Mouse (Mus musculus) cerebellum, adult 2 months (tissue): Measurements from ENCODE around the gene Ddx25. TPM values are rescaled to one million over a fixed set of nuclear protein-coding genes. Genes with fewer than 3 reads are reported as not detected.

Experiments used
- DNase-seq, 2 experiments: peaks; one replicate each; pipeline ENCODE4 v3.0.0; 2021
- H3K27ac ChIP-seq: fragments of 200-500 bp; 2 replicates; pipeline ENCODE4 v1.5.1; 2012; ENCODE audit warnings: low read length, control low read depth, inconsistent platforms; ENCODE audit not compliant: insufficient read depth
- H3K27me3 ChIP-seq: fragments of 200-500 bp; 2 replicates; pipeline ENCODE4 v1.6.1; 2012; ENCODE audit warnings: inconsistent platforms, mild to moderate bottlenecking, low read length, moderate library complexity; ENCODE audit not compliant: control insufficient read depth, insufficient read depth
- H3K4me1 ChIP-seq: fragments of 200-500 bp; 2 replicates; pipeline ENCODE4 v1.6.1; 2011; ENCODE audit warnings: low read length; ENCODE audit not compliant: control insufficient read depth, insufficient read depth
- H3K4me3 ChIP-seq: fragments of 200-500 bp; replicated peaks from 2 replicates; pipeline ENCODE3; 2011; ENCODE audit warnings: mild to moderate bottlenecking, low read depth, low read length, control low read depth; ENCODE audit not compliant: insufficient read depth
- CTCF ChIP-seq: fragments of 200-500 bp; IDR thresholded peaks from 2 replicates; pipeline ENCODE4 v1.5.1; 2011; ENCODE audit warnings: low read depth, mild to moderate bottlenecking, control low read depth, low read length, moderate library complexity, borderline replicate concordance; ENCODE audit not compliant: insufficient read depth
- POLR2A ChIP-seq: fragments of 200-500 bp; IDR thresholded peaks from 2 replicates; pipeline ENCODE4 v1.6.1; 2011; ENCODE audit warnings: low read length, control low read depth, borderline replicate concordance; ENCODE audit not compliant: insufficient read depth
- WGBS: fragments of 180-500 bp; shearing (Covaris S2); methylation state at CpG from one replicate; pipeline ENCODE4 v1.1.7; 2018; 5-methylcytosine and 5-hydroxymethylcytosine counted together
- polyA plus RNA-seq: library from polyadenylated mRNA; depleted of rRNA; stranded (reverse); fragments of >200 nt; gene quantifications from 2 replicates; pipeline ENCODE4 v1.2.3, GENCODE M21; 2012

Ddx25 gene
- polyA plus RNA-seq, 1 experiment: 19.2 TPM

DNA sequence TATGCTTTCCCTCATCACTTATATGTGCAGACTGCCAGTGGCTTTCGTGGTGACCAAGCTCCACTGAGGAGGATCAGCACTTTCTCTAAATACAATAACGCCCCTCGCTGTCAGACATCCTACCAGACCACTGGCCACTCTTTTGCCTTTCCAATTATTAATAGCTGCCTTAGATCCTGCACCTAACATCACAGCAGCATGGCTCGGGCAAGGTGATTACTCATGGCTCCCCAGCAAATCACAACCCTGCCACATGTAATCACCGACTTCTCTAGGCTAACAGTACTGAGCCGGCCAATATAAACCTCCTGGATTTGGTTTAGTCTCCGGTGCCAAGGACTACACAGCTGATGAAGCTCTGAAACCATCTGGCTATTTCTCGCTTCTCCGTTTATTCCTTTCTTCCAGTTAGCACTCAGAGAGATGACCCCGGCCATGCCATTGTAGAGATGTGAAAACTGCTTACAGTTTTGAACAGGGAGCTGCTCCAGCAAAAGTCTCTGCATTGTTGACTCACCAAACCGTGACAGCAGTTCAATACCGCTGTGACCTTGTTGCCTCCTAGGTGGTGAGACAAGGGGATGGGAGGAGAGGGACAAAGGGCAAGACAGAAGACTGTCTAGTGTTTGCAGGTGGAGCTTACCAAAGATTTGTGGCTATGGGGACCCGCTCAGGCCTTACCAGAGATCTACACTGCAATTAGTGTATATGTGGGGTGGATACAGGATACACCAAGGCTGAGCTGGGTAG, 19.2 kb downstream of the Ddx25 start:
- Histone ChIP-seq H3K27me3 (no peaks in the 10 kb centered on the region), H3K27ac (no peak overlapping the region), H3K4me3 (no peak overlapping the region), H3K4me1 (0 out of 2 replicates have a peak, but pooled peaks cover 3% of the 10 kb centered on the region)
- DNase-seq: no peak
- TF ChIP-seq POLR2A: no peak
- no peak for TF ChIP-seq CTCF
- 40% methylated on average over 13 of the region's 13 CpGs for WGBS

DNA sequence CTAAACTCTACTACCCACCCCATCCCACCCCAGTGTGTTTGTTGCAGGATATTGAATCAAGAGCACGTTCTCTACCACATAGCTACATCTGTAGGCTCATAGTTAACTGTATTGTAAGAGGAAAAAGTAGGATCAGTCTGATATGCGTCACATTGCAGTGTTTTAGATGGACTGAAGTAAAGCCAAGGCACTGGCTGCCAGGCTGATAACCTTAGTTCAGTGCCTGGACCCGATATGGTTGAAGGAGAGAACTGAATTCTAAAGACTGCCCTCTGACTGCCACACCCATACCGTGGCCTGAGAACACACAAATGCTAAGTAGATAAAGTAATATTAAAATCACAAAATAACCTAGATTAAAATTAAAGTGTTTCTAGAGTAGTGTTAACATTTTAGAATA, 22.5 kb downstream of the Ddx25 start:
- WGBS: 85% methylated on average over 4 of the region's 4 CpGs
- H3K4me3 ChIP-seq: no peak overlapping the region
- no peak for DNase-seq
- no peaks in the 10 kb centered on the region for H3K27me3 ChIP-seq
- H3K27ac ChIP-seq: no peak overlapping the region
- 0 out of 2 replicates have a peak, but pooled peaks cover 3% of the 10 kb centered on the region for H3K4me1 ChIP-seq
- TF ChIP-seq POLR2A: no peak
- no peak for TF ChIP-seq CTCF

DNA sequence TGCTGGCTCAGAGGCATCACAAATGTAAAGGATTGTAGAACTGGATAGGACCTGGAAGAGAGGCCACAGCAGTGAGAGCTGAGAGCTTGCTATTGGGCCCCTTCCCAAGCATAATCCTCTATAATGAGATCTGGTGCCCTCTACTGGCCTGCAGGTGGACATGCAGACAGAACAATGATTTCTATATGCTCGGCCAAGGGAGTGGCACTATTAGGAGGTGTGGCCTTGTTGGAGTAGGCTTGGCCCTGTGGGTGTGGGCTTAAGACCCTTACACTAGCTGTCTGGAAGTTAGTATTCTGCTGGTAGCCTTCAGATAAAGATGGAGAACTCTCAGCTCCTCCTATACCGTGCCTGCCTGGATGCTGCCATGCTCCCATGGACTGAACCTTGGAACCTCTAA, 23.2 kb downstream of the Ddx25 start:
- Histone ChIP-seq H3K4me3 (no peak overlapping the region), H3K27me3 (no peaks in the 10 kb centered on the region), H3K27ac (no peak overlapping the region), H3K4me1 (0 out of 2 replicates have a peak, but pooled peaks cover 3% of the 10 kb centered on the region)
- peak; percentile 88 for TF ChIP-seq CTCF
- TF ChIP-seq POLR2A: no peak
- DNase-seq: peak; percentile 50 to 57
- 13% methylated on average over 2 of the region's 2 CpGs for WGBS

DNA sequence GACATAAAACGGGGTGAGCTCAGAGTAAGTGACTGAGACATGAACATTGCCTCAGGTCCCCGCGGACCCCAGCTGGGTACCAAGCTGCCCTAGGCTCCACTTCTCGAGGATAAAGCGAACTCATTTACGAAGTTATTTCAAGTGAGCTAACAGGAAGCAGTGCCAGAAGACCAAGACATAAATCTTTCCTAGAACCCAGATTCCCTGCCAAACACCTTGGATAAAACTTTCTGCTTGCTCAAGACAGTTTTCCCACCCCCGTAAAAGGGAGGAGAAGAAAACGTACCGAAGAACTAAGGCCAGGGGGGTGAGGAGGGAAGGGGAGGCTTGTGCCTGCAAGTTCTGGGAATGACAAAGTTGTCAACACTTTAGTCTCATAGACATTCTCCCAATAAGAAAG, 25.1 kb downstream of the Ddx25 start:
- Histone ChIP-seq H3K4me1 (no peaks in the 10 kb centered on the region), H3K27me3 (no peaks in the 10 kb centered on the region), H3K4me3 (no peak overlapping the region), H3K27ac (no peak overlapping the region)
- whole genome bisulfite sequencing: 77% methylated on average over 9 of the region's 9 CpGs
- DNase-seq: no peak
- no peak for TF ChIP-seq CTCF
- no peak for TF ChIP-seq POLR2A

- Histone ChIP-seq H3K27me3 (no peaks in the 10 kb centered on the region), H3K4me1 (no peaks in the 10 kb centered on the region), H3K27ac (no peak overlapping the region), H3K4me3 (no peak overlapping the region)
- DNase-seq: no peak
- TF ChIP-seq POLR2A: no peak
- no peak for TF ChIP-seq CTCF
- WGBS: 6% methylated on average over 1 of the region's 1 CpGs
Measured at GRCm38 (mm10) chr9:35529796-35530195, 28.5 kb downstream of the Ddx25 start.

DNA sequence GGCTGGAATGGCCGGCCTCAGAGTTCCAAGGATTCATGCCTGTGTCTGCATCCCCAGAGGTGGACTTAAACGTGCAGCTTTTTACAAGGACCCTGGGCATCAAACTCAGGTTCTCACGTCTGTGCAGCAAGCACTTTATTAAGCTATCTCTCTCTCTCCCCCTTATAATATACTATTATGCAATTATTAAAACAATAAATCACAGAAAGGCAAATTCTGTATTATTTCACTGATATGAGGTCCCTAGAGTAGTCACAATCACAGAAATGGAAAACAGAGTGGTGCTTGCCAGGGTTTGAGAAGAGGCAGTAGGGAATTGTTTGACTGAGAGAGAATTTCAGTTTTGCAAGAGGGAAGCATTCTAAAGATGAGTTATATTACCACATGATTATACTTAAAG, 29.2 kb downstream of the Ddx25 start:
- Histone ChIP-seq H3K4me3 (no peak overlapping the region), H3K27me3 (no peaks in the 10 kb centered on the region), H3K27ac (no peak overlapping the region), H3K4me1 (no peaks in the 10 kb centered on the region)
- WGBS: 81% methylated on average over 3 of the region's 3 CpGs
- TF ChIP-seq POLR2A: no peak
- TF ChIP-seq CTCF: no peak
- no peak for DNase-seq

- no peak overlapping the region for H3K27ac ChIP-seq
- no peak overlapping the region for H3K4me3 ChIP-seq
- no peaks in the 10 kb centered on the region for H3K4me1 ChIP-seq
- no peaks in the 10 kb centered on the region for H3K27me3 ChIP-seq
- TF ChIP-seq POLR2A (no peak), CTCF (peak; percentile 89)
- 7% methylated on average over 7 of the region's 7 CpGs for WGBS
- peak; percentile 78 for DNase-seq
Measured at GRCm38 (mm10) chr9:35523941-35524411, 34.4 kb downstream of the Ddx25 start.

GRCm38 (mm10) chr9:35523541-35523940, 34.8 kb downstream of the Ddx25 start:
- Histone ChIP-seq H3K4me1 (no peaks in the 10 kb centered on the region), H3K4me3 (no peak overlapping the region), H3K27ac (no peak overlapping the region), H3K27me3 (no peaks in the 10 kb centered on the region)
- 10% methylated on average over 5 of the region's 5 CpGs for WGBS
- DNase-seq: peak; percentile 43 to 68
- no peak for TF ChIP-seq POLR2A
- TF ChIP-seq CTCF: no peak
